Mouse (Mus musculus): ENCODE measurements at regions not wholly inside any gene's neighbourhood (a gene's known extent, or its start where the extent isn't known, plus 50 kb on each side); places are given as distances from the start of the nearest gene placed in this dataset.

DNA sequence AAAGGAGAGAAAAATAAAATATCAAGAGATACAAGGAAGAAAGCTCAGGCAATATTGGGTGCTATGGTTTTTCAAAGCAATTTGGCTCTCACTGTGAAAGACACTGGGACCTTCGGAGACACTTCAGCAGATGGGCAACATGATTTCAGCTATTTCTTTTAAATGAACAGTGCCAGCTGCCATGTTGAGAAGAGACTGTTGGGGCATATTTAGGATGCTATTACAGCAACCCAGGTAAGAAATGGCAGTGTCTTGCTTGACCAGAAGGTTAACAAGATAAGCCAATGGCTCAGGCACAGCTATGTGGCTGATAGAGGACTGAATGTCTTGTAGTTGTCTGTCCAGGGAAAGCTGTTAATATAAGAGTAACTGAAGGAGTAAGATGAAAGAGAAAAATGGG is 348.6 kb downstream of the Ankrd7 start:
- DNase-seq (ENCODE audit: extremely low spot score in 1 of 2, low spot score in 2 of 2): no peak
- intact Hi-C loops (cut with DNase I): no loop called here

GRCm38 (mm10) chr6:19215124-19215523 is 349.0 kb downstream of the Ankrd7 start:
- no peak for DNase-seq (ENCODE audit: extremely low spot score in 1 of 2, low spot score in 2 of 2)
- intact Hi-C loops (cut with DNase I): no loop called here

DNA sequence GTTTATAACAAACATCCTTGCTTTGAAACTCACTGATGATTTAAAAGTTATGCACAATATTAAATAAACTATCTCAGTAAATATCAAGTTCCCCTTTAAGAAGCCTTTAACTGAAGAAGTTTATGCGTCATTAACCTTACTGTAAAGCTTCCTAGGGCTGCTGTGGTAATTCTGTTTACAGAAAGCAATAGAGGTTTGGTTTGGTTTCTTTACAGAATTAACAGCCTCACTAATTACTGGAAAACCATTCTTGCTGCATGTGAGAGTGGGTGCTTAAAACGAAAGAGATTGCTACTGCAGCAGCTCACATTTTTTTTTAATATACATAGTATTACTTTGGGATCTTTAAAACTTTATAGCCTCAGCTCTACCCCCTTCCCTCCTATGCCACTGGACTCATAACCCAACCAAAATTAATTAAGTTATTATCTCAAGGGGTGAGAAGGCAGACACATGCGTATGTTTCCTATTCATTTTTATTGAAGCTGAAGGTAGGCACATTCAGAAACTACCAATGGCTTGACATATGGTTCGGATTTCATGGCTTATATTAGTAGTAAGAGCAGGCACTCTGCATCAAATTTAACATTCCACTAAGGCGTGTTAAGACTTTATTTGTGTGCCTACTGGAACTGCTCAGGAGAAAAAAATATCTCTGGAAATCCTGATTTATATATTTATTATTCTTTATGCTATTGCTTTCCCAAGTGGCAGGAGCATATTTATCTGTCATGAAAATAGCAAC is 398.1 kb downstream of the Ankrd7 start:
- no peak for DNase-seq (ENCODE audit: extremely low spot score in 1 of 2, low spot score in 2 of 2)
- intact Hi-C loops (cut with DNase I): no loop called here

DNA sequence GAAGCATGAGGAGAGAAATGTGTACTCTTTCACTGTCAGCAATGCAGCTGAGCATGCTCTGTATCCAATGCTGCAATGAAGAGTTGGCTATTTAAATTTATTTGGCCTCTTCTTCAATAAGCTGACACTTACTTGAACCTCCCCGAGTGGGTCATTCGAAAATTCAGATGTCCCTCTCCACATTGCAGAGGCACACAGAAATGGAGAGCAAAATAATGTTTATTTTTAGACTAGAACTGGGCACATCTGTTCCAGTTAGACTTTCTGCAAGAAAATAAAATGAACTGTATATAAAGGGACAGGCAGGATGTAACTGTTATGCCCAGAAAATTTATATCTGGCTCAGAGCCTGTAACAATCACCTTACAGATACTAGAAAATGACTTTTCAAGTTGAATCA is 407.1 kb downstream of the Ankrd7 start:
- intact Hi-C loops (cut with DNase I): no loop called here
- DNase-seq (ENCODE audit: extremely low spot score in 1 of 2, low spot score in 2 of 2): no peak

DNA sequence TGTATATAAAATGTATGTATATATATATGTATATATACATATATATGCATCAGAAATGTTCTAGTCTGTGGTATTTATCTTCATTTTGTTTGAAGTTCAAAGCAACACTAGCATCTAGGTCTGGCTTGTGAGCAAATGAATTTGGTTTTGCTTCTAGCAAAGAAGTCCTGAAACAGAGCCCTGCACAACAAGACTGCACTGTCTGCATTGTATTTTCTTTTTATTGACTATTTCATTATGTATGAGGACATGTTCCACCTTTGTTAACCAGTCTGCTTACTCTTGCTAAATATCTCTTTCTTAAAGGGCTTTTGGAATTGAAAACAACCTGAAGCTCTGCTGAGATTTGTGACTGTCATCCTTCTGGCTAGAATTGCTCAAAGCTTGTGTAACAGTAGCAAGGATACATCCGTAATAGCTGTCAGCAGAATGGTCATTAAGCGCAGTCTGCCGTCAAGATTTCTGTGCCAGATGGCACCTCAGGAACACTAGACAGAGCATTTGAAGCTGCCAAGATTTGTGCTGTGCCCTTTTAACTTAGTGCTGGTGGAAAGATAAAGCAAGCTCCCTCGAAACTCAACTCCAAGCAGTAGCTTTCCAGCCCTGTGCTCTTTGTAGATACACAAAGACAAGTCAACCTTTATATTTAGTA is 416.7 kb downstream of the Ankrd7 start:
- peak in 1 of 2 experiments; percentile 17 for DNase-seq (ENCODE audit: extremely low spot score in 1 of 2, low spot score in 2 of 2)
- intact Hi-C loops (cut with DNase I): no loop called here

GRCm38 (mm10) chr6:19332659-19333058 is 466.5 kb downstream of the Ankrd7 start:
- intact Hi-C loops (cut with DNase I): no loop called here

DNA sequence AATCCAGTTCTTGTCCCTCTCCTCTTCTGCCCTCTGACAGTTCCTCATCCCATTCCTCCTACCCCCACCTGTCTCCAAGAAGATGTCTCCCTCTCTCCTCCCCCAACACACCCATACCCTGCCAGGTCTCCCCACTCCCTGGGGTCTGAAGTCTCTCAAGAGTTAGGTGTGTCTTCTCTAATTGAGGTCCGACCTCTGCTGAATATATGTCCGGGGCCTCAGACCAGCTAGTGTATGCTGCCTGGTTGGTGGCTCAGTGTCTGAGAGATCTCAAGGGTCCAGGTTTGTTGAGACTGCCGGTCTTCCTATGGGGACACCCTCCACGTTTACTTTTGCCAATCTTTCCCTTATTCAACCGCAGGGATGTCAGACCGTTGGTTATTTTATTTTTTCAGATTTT is 469.5 kb downstream of the Ankrd7 start:
- intact Hi-C loops (cut with DNase I): no loop called here

More at GRCm38 (mm10) chr6:19332659-19333058, 466.5 kb downstream of the Ankrd7 start:
- no peak for DNase-seq (ENCODE audit: extremely low spot score in 1 of 2, low spot score in 2 of 2)

DNA sequence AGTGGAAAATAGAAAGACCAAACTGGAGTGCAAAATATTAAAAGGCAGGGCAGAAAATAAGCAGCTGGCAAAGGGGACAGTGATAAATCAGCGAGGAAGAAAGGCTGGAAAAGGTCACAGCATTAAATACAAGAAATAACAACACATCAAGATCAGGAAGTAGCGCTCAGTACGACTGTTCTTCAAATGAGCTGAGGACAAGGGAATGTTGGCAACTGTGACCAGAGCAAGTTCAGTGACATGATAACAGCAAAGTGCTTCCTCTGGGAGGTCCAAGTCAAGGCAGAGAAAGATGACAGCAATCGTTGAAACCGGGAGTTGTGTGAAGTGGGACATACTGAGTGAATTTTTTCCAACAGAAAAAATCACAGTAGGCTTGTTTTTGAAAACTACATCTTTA is 472.4 kb downstream of the Ankrd7 start:
- no peak for DNase-seq (ENCODE audit: extremely low spot score in 1 of 2, low spot score in 2 of 2)
- intact Hi-C loops (cut with DNase I): no loop called here

More for the DNA sequence above, 469.5 kb downstream of the Ankrd7 start:
- DNase-seq (ENCODE audit: extremely low spot score in 1 of 2, low spot score in 2 of 2): no peak
